Comparison of ENCODE assay signal across 14 mouse cellular contexts in genomic region chr19:42509625-42510024, GRCm38 (mm10).
"Had no signal": no experiment of that assay in that cellular context is flagged by ENCODE, and none has a peak within 500 bp of the region (broad histone marks: within the 10 kb centered on the region; RNA-seq: fewer than 3 reads in every experiment).

No protein-coding gene starts in this region.

- H3K9me3 ChIP-seq: lung, embryonic 15.5 days; megakaryocyte, embryonic 14.5 days; midbrain, embryonic 13.5 days; midbrain, embryonic 15.5 days; neural tube, embryonic 12.5 days had no signal

- H3K27ac ChIP-seq: lung, embryonic 15.5 days; macrophage; midbrain, embryonic 13.5 days; midbrain, embryonic 15.5 days; neural tube, embryonic 12.5 days had no signal

- H3K9ac ChIP-seq: lung, embryonic 15.5 days; midbrain, embryonic 13.5 days; midbrain, embryonic 15.5 days; neural tube, embryonic 12.5 days had no signal

- ATAC-seq: midbrain, embryonic 13.5 days; midbrain, embryonic 15.5 days had no signal

- H3K4me3 ChIP-seq: lung, embryonic 15.5 days; megakaryocyte, embryonic 14.5 days; midbrain, embryonic 13.5 days; midbrain, embryonic 15.5 days; neural tube, embryonic 12.5 days had no signal

- H3K27me3 ChIP-seq: lung, embryonic 15.5 days; midbrain, embryonic 13.5 days; midbrain, embryonic 15.5 days; neural tube, embryonic 12.5 days had no signal

- DNase-seq: right cerebral cortex, adult 18-20 months; right cerebral cortex, postnatal 25 days; right cerebral cortex, postnatal 4 days; spleen, adult 18-20 months; thymus, adult 18-20 months; thymus, postnatal 14 days; thymus, postnatal 36 days had no signal

- H3K4me2 ChIP-seq: lung, embryonic 15.5 days; midbrain, embryonic 11.5 days; midbrain, embryonic 13.5 days; midbrain, embryonic 15.5 days; neural tube, embryonic 12.5 days had no signal

- H3K36me3 ChIP-seq: lung, embryonic 15.5 days; midbrain, embryonic 13.5 days; midbrain, embryonic 15.5 days; neural tube, embryonic 12.5 days had no signal

- H3K4me1 ChIP-seq: midbrain, embryonic 13.5 days; neural tube, embryonic 12.5 days had no signal
